Mouse (Mus musculus) embryonic facial prominence, embryonic 15.5 days (tissue): Measurements from ENCODE around the gene Pdia3. TPM values are rescaled to one million over a fixed set of nuclear protein-coding genes. Genes with fewer than 3 reads are reported as not detected.

Experiments
- ATAC-seq: fragments of 200-750 bp; cut with Nextera tagmentation; 2 replicates; pipeline ENCODE4 v1.8.0; 2017; ENCODE audit warnings: low read depth, moderate TSS enrichment; ENCODE audit not compliant: insufficient number of reproducible peaks, low FRiP score, low TSS enrichment
- H3K27ac ChIP-seq: fragments of 300-500 bp; sonication (generic); replicated peaks from 2 replicates; pipeline ENCODE4 v1.5.1; 2015; ENCODE audit warnings: mild to moderate bottlenecking, inconsistent platforms
- H3K27me3 ChIP-seq: fragments of 300-500 bp; sonication (generic); 2 replicates; pipeline ENCODE4 v1.6.1; 2015; ENCODE audit warnings: inconsistent platforms
- H3K36me3 ChIP-seq: fragments of 300-500 bp; sonication (generic); 2 replicates; pipeline ENCODE4 v1.6.1; 2015; ENCODE audit warnings: mild to moderate bottlenecking, inconsistent platforms
- H3K4me1 ChIP-seq: fragments of 300-500 bp; sonication (generic); 2 replicates; pipeline ENCODE4 v1.6.1; 2015; ENCODE audit warnings: inconsistent platforms
- H3K4me2 ChIP-seq: fragments of 300-500 bp; sonication (generic); replicated peaks from 2 replicates; pipeline ENCODE4 v1.6.1; 2015; ENCODE audit warnings: mild to moderate bottlenecking, inconsistent platforms
- H3K4me3 ChIP-seq: fragments of 300-500 bp; sonication (generic); replicated peaks from 2 replicates; pipeline ENCODE4 v1.5.1; 2015; ENCODE audit warnings: mild to moderate bottlenecking, inconsistent platforms
- H3K9ac ChIP-seq: fragments of 300-500 bp; sonication (generic); 2 replicates; pipeline ENCODE4 v1.6.1; 2015; ENCODE audit warnings: inconsistent platforms
- H3K9me3 ChIP-seq: fragments of 300-500 bp; sonication (generic); replicated peaks from 2 replicates; pipeline ENCODE4 v1.6.1; 2016; ENCODE audit warnings: inconsistent platforms
- WGBS: fragments of 180-500 bp; shearing (Covaris S2); methylation state at CpG from one replicate; pipeline ENCODE4 v1.1.7; 2015; 5-methylcytosine and 5-hydroxymethylcytosine counted together
- polyA plus RNA-seq: library from polyadenylated mRNA; unstranded; fragments of >200 nt; fragmentation: Nextera tagmentation; extraction: Ambion mirVana; gene quantifications from 2 replicates; pipeline ENCODE4 v1.2.1, GENCODE M21; 2015

Pdia3 gene
- polyA plus RNA-seq, 1 experiment from 2014 or later, result 770 TPM

GRCm38 (mm10) chr2:121415103-121415502 is 1.5 kb downstream of the Pdia3 start:
- peaks cover 31% of the 10 kb centered on the region for H3K4me1 ChIP-seq
- no peak overlapping the region for H3K27ac ChIP-seq
- no peak for ATAC-seq
- H3K27me3 ChIP-seq, result no peaks in the 10 kb centered on the region
- peak overlapping the region; percentile 82 for H3K4me3 ChIP-seq
- H3K9ac ChIP-seq, result peak overlapping the region; percentile 87; the same call in 1 of the 2 replicates
- H3K9me3 ChIP-seq, result no peaks in the 10 kb centered on the region
- H3K36me3 ChIP-seq, result peaks cover 24% of the 10 kb centered on the region
- WGBS, result 48% methylated on average over 3 of the region's 3 CpGs
- H3K4me2 ChIP-seq, result peak overlapping the region; percentile 66

DNA sequence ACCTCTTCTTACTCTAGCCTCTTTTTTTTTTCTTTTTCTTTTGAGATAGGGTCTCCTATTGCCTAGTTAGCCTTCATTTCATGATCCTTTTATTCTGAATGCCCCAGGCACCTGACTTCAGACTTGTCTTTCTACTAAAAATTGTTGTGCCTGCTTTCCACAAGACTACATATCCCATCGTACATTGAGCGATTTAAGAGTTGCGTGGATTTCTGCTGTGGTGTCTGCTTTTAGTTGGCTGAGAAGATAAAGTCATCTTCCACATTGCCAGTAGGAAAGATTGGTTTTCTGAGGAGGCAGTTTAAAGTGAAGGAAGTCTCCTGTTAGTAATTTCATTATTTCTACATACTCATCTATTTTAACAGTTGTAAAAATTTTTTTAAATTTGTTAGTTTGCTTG is 2.0 kb downstream of the Pdia3 start:
- WGBS, result 63% methylated on average over 3 of the region's 3 CpGs
- Histone ChIP-seq H3K36me3 (peaks cover 26% of the 10 kb centered on the region), H3K9me3 (no peaks in the 10 kb centered on the region), H3K27ac (no peak overlapping the region), H3K4me3 (peak overlapping the region; percentile 82), H3K4me2 (peak overlapping the region; percentile 66), H3K9ac (peak overlapping the region; percentile 87; the same call in 1 of the 2 replicates), H3K4me1 (peaks cover 31% of the 10 kb centered on the region), H3K27me3 (no peaks in the 10 kb centered on the region)
- no peak for ATAC-seq

GRCm38 (mm10) chr2:121416356-121416755 is 2.8 kb downstream of the Pdia3 start:
- peaks cover 32% of the 10 kb centered on the region for H3K36me3 ChIP-seq
- no peak overlapping the region for H3K4me2 ChIP-seq
- no peak for ATAC-seq
- H3K4me1 ChIP-seq, result peaks cover 31% of the 10 kb centered on the region
- H3K4me3 ChIP-seq, result no peak overlapping the region
- no peak overlapping the region for H3K9ac ChIP-seq
- H3K27me3 ChIP-seq, result no peaks in the 10 kb centered on the region
- H3K9me3 ChIP-seq, result no peaks in the 10 kb centered on the region
- WGBS, result 89% methylated on average over 6 of the region's 6 CpGs
- no peak overlapping the region for H3K27ac ChIP-seq

GRCm38 (mm10) chr2:121418476-121418875 is 4.9 kb downstream of the Pdia3 start:
- peaks cover 51% of the 10 kb centered on the region for H3K36me3 ChIP-seq
- H3K9ac ChIP-seq, result no peak overlapping the region

DNA sequence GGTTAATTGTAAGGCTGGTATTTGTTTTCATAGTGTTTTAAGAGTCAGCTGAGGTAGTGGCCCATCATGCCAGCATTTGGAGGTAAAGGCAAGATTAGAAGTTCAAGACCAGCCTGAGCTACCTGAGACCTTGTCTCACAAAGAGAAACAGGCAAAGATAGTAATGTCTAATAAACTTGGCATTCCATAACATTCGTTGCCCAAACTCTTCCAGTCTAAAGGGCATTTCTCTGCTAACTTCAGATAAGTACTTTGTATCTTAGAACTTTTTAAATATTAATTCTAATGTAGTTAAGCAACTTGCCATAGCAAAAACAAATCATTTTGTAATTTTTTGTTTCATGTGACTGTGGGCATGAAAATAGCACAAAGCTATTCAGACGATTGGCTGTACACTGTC is 9.6 kb downstream of the Pdia3 start:
- Histone ChIP-seq H3K4me2 (no peak overlapping the region), H3K27me3 (no peaks in the 10 kb centered on the region), H3K4me1 (no peaks in the 10 kb centered on the region), H3K9me3 (no peaks in the 10 kb centered on the region), H3K36me3 (peaks cover 74% of the 10 kb centered on the region), H3K4me3 (no peak overlapping the region), H3K9ac (no peak overlapping the region), H3K27ac (no peak overlapping the region)
- ATAC-seq, result no peak
- WGBS, result 90% methylated on average over 2 of the region's 2 CpGs

More at GRCm38 (mm10) chr2:121418476-121418875, 4.9 kb downstream of the Pdia3 start:
- Histone ChIP-seq H3K27ac (no peak overlapping the region), H3K4me2 (no peak overlapping the region), H3K4me1 (peaks cover 25% of the 10 kb centered on the region), H3K27me3 (no peaks in the 10 kb centered on the region), H3K4me3 (no peak overlapping the region), H3K9me3 (no peaks in the 10 kb centered on the region)
- ATAC-seq, result no peak
- WGBS, result 84% methylated on average over 3 of the region's 3 CpGs

DNA sequence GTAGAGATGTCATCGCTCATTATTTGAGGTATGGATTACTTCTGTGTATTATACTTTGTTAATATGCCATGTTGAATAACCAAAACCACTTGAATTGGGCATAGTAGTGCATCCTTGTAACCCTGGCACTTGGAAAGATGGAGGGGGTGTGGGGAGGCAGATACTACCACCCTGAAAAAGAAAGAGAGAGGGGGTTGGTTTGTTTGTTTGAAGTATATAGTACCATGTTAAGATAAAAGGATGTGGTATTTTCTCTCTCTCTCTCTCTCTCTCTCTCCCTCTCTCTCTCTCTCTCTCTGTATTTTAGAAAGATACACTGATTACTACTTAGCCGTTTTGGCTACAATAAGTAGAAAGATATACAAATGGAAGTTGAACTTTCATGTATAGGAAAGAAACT is 12.3 kb downstream of the Pdia3 start:
- Histone ChIP-seq H3K4me3 (no peak overlapping the region), H3K36me3 (peaks cover 83% of the 10 kb centered on the region), H3K4me2 (no peak overlapping the region), H3K27ac (no peak overlapping the region), H3K27me3 (no peaks in the 10 kb centered on the region), H3K9ac (no peak overlapping the region), H3K4me1 (no peaks in the 10 kb centered on the region), H3K9me3 (no peaks in the 10 kb centered on the region)
- no peak for ATAC-seq
- WGBS, result 95% methylated on average over 2 of the region's 2 CpGs

GRCm38 (mm10) chr2:121434854-121435253 is 21.3 kb downstream of the Pdia3 start:
- Histone ChIP-seq H3K4me2 (no peak overlapping the region), H3K4me3 (no peak overlapping the region), H3K9me3 (no peaks in the 10 kb centered on the region), H3K36me3 (peaks cover 90% of the 10 kb centered on the region), H3K9ac (no peak overlapping the region), H3K27me3 (no peaks in the 10 kb centered on the region), H3K27ac (no peak overlapping the region), H3K4me1 (no peaks in the 10 kb centered on the region)
- 98% methylated on average over 1 of the region's 1 CpGs for WGBS
- ATAC-seq, result no peak

- Histone ChIP-seq H3K4me2 (no peak overlapping the region), H3K9ac (no peak overlapping the region), H3K9me3 (no peaks in the 10 kb centered on the region), H3K27ac (no peak overlapping the region), H3K4me3 (no peak overlapping the region), H3K36me3 (peaks cover 42% of the 10 kb centered on the region), H3K4me1 (peaks cover 16% of the 10 kb centered on the region), H3K27me3 (peaks cover 3% of the 10 kb centered on the region; the same call in 1 of the 2 replicates)
- ATAC-seq, result no peak
- WGBS, result 76% methylated on average over 4 of the region's 4 CpGs
Measured at GRCm38 (mm10) chr2:121439746-121440145, 26.2 kb downstream of the Pdia3 start.

- Histone ChIP-seq H3K27me3 (peaks cover 3% of the 10 kb centered on the region; the same call in 1 of the 2 replicates), H3K4me3 (no peak overlapping the region), H3K4me2 (no peak overlapping the region), H3K4me1 (peaks cover 16% of the 10 kb centered on the region), H3K9me3 (no peaks in the 10 kb centered on the region), H3K9ac (no peak overlapping the region), H3K36me3 (peaks cover 31% of the 10 kb centered on the region), H3K27ac (no peak overlapping the region)
- no peak for ATAC-seq
- 57% methylated on average over 5 of the region's 5 CpGs for WGBS
Measured at GRCm38 (mm10) chr2:121440834-121441605, 27.4 kb downstream of the Pdia3 start.

DNA sequence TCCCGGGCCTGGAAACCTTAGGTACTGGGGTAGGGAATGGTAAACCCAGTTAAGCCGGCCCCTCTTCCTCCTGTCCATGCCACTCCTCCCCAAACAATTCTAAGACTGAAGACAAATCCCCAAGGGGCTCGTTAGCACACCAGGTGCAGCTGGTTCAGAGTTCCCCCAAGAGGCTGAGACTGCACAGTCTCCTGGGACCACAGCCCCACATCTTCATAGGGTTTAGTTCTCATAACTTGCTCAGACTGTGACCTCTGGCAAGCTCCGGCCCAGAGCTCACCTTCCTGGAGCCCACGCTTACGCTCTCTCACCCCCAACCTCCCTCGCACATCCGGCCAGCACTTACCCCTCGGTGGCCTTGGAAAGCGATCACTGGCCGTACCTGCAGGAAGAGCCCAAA is 28.2 kb downstream of the Pdia3 start:
- 4% methylated on average over 11 of the region's 11 CpGs for WGBS
- no peak overlapping the region for H3K27ac ChIP-seq
- H3K4me2 ChIP-seq, result peak overlapping the region; percentile 95
- peaks cover 3% of the 10 kb centered on the region; the same call in 1 of the 2 replicates for H3K27me3 ChIP-seq
- peak; percentile 58; the same call in 1 of the 2 replicates for ATAC-seq
- no peaks in the 10 kb centered on the region for H3K9me3 ChIP-seq
- H3K9ac ChIP-seq, result peak overlapping the region; percentile 37
- peaks cover 28% of the 10 kb centered on the region for H3K36me3 ChIP-seq
- H3K4me3 ChIP-seq, result peak overlapping the region; percentile 50
- peaks cover 16% of the 10 kb centered on the region for H3K4me1 ChIP-seq

DNA sequence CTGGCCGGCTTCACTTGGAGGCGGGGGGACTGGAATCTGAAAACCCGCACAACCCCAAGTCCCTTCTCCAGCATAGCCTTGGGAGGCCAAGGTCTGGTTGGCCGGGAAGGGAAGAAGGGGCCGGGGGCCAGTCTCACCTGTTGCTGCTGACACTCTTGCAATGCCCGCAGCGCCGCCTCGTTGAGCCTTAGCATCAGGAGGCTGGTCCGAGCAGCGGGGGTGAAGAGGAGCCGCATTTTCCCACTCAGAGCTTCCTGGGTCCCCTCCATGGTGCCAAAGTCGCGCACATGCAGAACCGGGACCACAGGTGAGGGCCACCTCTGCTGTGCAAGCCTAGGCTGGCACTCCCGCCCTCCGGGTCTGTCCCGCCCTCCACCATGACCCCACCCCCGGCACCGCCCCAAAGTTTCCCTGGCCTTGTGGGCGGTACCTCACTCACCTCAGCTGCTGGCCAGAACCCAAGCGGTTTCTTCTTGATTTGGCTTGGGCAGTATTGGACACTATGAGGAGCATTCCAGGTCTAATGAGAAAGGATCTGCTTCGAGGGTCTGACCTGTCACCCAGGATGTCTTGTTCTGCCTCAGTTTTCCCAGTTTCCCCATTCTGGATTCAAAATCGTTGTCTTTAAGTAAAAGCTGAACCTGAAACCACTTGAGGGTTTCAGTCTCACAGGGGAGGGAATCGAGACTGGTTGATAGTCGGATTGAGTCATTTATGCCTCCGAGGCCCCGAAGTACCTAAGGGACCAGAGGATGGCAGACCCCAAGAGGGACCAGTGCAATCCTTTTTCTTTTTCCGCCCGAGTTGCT is 28.9 kb downstream of the Pdia3 start:
- Histone ChIP-seq H3K27ac (peak overlapping the region; percentile 28; the same call in 1 of the 2 replicates), H3K9ac (peak overlapping the region; percentile 37), H3K27me3 (peaks cover 3% of the 10 kb centered on the region; the same call in 1 of the 2 replicates), H3K4me1 (peaks cover 16% of the 10 kb centered on the region), H3K4me2 (peak overlapping the region; percentile 95), H3K9me3 (no peaks in the 10 kb centered on the region), H3K36me3 (peaks cover 23% of the 10 kb centered on the region), H3K4me3 (peak overlapping the region; percentile 50)
- ATAC-seq, result peak; percentile 84
- 1% methylated on average over 30 of the region's 30 CpGs for WGBS
